Mouse (Mus musculus) kidney, postnatal 25 days (tissue): Measurements from ENCODE around the gene Gm38431.

Source experiments
- DNase-seq, 2 experiments: peaks; one replicate each; pipeline ENCODE4 v3.0.0; 2021; ENCODE audit warnings: mixed read lengths in 2 of 2

Gm38431 gene

DNA sequence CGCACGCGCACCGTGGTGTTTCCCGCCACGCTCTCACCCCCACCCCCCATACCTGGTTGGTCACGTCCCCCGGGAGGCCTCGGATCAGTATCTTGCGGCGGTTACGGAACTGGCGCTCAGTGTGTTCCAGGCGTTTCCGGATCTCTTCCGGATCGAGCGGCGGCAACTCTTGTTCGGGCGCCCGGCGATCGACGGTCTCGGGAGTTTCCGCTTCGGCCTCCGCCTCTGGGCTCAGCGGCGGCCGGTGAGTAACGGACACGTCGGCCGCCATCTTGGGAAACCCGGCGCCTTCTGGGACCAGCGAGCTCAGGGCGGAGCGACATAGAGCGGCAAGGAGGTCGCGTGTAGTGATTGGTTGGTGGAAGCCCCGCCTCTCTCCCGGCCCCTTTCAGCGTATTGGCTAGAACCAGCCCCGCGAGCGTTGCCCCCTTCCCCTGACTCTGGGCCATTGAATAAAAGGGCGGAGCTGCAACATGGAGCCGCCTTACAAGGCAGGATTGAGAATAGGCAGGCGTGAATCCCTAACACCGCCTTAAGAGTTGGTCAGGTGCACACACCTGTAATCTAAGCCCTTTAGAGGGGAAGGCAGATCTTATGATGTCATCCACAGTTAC is at the start of gene Gm38431, which contains the start of gene Raver1:
Gm38431 (minus strand) TSS at position 291 of the 614 bp plus-strand sequence.
Raver1 (minus strand) TSS at position 302 of the 614 bp plus-strand sequence.
- DNase-seq, result peak; percentile 99

DNA sequence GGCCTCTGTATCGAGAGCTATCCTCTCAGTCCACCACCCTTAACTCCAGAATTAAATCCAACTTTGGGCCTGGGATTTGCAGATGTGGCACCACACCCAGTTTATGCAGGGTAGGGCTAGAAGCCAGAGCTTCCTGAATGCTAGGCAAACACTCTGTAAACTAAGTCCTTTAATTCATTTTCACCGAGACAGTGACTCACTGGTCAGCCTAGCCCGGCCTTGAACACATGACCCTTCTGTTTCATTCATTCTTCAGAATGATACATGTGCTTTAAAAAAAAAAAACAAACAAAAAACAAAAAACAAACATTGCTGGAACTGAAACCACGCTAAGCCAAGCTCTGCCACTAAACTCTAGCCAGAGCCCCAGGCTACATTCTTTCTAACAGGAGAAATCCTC is 46.6 kb upstream of the Gm38431 start:
- DNase-seq, result no peak

DNA sequence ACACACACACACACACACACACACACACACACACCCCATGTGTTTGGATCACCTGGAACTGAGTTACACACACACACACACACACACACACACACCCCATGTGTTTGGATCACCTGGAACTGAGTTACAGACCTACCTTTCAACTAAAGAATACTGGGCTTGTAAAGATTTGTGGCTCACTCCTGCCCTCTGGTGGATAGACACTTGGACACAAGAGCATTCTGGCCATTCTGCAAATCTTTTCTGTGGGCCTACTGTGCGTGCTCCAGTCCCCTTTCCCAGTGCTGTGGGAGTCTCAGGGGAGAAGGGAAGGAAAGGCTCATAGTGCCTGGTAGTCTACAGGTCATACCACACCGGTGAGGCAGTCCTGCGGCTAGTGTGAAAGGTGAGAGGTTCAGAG is 45.4 kb upstream of the Gm38431 start:
- peak; percentile 63 to 83 for DNase-seq

DNA sequence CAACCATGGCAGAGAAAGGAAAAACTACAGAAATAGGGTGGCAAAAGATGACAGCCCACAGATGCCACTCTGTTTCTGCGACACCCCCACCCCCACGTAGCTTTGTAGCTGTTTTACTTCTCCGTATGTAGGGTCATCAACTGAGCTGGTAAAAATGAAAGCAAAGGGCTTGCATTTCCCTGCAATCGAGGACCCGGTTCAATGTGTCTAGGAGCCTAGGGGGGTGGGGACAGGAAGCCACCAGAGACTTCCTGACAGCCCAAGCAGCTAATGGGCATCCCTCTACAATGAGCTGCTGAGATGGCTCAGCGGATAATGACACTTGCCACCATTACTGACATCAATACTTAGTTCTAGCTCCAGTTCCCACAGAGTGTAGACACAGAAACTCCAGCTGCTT is 44.6 kb upstream of the Gm38431 start:
- peak in 1 of 2 experiments; percentile 66 for DNase-seq

DNA sequence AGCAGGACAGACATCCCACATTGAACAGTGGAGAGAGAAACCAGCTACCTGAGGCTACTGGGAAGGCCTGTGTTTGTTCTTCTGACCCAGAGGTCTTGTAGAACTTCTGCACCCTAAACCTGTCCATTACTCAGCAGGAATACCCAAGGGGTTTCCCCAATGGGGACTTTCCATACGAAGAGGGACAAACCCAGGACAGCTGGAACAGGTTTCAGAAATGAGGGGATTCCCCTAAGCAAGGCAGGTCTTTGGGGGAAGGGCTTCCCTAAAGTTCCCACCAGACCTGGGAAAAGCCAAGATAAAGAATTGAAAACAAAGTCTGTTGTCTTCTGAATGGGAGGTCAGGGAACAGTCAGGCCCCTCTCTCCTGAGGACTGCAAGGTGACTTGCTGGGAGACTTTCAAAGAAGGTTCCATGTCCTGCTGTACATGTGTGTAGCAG is 44.2 kb upstream of the Gm38431 start:
- no peak for DNase-seq

DNA sequence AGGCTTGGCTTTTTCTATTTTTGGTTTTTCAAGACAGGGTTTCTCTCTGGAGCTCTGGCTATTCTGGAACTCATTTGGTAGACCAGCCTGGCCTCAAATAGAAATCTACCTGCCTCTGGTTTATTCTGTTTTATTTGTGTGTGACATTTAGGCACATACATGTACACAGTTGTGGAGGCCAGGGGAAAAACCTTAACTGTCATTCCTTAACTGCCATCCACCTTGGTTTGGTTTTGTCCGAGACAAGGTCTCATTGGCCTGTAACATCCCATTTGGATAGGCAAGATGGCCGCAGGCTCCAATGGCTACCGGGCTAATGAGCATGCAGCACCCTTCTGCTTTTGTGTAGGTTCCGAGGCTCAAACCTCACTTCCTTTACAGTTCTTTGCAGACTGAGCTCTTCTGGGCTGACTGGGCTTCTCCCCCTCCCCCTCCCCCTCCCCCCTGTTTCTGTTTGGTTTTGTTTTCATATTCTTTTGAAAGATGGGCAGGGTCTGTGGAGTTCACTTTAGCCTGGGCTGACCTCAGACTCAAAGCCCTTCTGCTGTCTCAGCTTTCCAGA is 43.6 kb upstream of the Gm38431 start:
- DNase-seq, result no peak

DNA sequence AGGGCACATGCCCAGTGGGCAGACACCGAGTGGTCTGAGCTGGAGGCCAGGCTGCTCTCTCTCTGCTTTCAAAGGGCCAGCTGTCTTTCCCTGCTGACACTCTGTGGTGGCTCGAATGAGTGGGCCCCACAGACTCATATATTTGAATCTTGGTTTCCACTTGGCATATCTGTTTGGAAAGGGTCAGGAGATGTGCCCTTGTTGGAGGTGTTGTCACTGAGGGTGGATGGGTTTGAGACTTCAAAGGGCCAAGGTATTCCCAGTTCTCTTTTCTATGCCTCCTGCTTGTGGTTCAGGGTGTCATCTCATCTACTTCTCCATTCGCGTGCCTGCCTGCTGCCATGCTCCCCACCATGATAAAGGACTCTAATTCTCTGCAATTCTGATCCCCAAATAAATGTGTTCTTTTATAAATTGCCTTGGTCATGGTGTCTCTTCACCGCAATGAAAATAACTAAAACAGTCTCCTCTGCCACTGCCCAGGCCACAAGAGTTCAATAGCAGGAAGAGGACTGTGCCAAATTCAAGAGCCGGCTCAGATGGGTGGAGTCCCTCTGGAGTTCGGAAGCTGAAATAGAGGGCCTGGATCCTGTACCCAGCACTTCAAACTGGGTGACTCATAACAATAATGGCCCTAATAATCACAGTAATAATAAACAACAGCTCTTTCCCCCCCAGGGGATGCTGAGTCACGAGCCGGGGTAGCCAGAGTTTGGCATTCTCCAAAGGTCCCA is 43.0 kb upstream of the Gm38431 start:
- peak; percentile 30 to 69 for DNase-seq

DNA sequence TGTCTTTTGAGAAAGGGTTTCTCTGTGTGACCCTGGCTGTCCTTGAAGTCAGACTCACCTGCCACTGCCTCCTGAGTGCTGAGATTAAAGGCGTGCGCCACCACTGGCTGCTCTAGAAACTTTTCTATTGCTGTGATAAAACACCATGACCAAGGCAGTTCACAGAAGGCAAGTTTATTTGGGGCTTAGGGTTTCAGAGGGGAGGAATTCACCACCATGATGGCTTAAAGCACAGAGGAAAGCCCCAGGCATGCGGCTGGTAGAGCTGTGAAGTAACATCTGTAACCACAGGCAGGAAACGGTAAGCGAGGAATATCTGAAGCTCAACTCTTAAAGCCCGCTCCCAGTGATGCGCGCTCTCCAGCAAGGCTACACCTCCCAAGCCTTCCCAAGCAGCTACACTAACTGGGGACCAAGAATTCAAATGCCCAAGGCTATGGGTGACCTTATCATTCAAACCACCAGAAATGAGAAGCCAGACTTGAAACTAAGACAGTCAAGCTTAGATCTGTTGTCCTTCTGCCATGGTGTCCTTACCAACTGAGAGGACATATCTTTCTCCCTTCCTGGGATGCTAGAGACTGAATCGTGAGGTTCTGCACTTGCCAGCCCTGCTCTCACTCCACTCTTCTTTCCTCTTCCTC is 41.4 kb upstream of the Gm38431 start:
- DNase-seq, result no peak

DNA sequence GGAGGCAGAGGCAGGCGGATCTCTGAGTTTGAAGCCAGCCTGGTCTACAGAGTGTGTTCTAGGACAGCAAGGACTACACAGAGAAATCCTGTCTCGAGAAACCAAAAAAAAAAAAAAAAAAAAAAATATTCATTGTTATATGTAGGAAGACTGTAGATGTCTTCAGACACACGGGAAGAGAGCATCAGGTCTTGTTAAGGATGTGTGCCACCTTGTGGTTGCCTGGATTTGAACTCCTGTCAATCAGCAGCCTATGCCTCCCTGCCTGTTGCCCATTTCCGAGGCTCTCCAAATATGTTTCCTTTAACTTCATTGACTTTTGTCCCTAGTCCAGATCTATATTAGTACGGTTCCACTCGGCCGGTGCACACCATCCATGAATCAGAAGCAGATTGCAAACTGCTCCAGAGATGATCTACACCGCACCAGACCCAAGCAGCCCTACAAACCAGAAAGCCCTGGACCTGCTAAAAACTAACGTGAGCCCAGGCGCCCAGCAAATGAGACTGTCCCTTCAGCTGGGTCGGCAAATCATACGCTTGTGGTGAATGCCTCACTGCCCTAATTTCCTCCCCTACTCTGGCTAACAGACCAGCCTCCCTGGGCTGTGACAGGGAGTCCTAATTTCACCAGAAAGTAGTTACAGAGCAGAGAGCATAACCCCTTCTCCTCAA is 40.4 kb upstream of the Gm38431 start:
- DNase-seq, result peak in 1 of 2 experiments; percentile 54

DNA sequence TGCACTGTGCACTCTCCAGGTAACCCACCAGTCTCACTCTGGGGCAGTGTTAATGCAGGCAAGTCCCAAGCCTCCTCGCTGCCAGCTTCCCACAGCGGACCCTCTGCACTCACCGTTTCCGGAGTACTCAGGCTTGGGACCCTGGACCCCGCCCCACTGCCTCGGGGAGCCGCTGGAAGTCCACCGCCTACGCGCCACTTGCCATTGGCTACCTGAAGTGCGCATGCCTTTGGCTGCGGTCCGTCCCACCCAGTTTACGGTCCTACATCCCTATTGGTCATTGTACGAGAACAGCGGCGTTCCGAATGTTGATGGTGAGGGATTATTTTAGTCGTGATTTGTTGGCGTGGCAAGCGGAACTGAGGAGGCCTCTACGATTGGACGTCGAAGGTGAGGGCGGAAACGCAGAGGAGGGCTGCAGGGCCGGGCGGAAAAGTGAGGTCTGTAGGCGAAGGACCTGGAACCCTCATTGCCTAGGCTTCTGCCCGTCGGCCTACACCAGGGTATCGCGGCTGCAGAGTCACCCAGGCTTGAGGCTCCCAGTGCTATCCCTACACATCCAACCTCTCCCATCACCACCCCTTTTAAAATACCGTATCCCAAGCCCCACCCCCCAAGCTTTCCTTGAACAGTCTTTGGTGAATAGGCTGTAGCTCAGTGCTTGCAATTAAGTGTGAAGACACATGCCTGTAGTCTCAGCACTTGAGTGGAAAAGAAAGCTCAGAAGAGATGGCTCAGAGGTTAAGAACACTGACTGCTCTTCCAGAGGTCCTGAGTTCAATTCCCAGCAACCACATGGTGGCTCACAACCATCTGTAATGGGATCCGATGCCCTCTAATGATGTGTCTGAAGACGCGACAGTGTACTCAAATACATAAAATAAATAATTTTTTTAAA is 39.5 kb upstream of the Gm38431 start, which contains the start of gene Tyk2:
Tyk2 (minus strand) TSS at position 185 of the 898 bp plus-strand sequence.
- DNase-seq, result peak; percentile 94 to 97

DNA sequence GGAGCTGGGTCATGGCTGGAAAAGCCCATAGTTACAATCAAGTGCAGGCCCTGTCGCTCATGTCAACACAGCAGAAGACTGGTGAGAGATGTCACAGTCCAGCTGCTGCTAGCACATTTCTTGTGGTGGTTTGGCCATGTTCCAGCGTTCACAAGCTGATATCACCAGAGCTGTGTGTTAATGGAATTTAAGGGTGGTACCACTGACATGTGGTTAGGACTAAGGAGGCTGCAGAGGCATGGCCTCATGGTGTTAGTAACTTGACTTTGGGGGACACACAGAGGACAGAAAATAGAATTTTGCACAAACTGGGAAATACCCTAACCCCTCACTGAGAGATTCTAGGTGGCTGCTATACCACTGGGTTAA is 34.4 kb upstream of the Gm38431 start:
- no peak for DNase-seq

DNA sequence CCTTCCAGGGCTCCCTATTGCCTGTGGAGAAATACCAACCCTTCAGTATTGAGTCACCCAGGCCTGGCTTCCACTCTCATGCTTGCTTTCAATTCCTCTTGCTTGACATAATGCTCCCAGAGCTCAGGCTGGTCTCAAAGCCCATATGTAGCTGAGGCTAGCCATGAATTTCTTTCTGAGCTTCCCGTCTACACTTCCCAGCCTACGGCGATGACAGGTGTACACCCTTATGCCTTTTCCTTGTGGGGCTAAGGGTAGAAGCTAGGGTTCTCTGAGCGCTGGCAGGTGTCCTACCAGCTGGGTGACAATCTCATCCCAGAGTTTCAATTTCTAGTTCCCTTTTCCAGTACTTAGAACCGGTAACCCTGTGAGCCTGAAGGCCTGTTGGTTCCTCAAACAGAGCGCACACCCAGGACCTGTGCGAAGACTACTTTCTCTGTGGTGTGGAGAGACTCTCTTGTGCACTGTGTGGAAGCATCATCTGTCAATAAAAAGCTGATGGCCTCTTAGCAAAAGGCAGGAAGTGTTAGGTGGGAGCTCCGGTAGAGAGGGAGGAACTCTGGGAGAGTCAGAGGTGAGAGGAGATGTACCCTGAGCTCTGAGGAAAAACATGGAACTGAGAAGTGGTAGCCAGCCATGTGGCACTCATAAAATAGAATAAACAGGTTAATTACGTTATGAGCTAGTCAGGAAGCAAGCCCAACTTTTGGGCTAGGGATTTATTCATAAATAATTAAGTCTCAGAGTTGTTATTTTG is 33.9 kb upstream of the Gm38431 start:
- no peak for DNase-seq

DNA sequence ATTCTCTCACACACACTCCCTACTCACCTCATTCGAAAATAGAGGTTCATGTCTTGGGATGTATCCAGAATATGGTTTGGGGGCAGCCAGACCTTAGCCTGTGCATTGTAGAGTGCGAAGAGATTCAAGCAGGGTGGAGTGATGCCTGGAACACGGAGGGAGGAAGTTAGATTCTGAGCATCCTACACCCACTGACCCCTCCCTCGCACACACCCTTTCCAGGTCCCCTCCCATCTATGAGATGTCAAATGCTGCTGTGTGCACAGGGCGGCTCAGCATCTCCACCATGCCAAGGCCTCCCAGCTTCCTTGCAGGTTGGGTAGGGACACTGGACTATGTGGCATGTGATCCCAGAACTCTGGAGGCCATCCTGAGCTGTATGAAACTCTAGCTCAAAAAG is 33.0 kb upstream of the Gm38431 start:
- no peak for DNase-seq

DNA sequence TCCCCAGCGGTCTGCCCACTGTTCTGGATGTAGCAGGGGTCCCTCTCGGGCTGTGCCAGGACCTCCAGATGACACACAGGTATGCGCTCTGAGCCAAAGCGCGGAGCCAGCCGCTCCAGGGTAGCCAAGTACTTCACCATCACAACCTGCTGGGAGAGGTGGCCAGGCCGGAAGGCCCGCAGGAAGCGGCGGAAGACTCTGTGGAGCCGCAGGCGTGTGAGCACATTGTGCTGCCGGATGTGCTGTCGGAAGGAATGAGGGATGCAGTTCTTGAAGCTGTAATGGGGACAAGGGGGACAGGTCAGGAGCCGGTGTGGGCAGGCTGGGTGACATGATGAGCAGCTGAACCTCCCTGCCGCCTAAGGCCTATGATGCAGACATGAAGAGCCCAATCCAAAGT is 29.7 kb upstream of the Gm38431 start:
- DNase-seq, result peak in 1 of 2 experiments; percentile 61

DNA sequence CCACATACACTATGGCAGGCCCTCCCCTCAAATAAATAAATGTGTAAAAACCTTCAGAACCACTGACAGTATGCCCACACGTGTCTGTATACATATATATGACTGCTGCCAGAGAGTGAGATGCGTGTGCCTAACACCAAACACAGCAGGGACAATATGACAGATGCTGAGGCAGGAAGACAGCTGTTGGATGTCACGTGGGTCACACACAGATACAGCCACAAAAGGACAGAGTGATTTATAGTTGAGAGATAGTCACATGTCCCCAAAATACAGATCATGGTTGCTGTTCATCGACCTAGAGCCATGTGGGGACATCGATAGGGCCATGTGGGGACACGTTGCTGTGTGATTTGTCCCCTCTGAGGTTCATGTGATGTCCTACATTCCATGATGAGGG is 25.3 kb upstream of the Gm38431 start:
- no peak for DNase-seq

DNA sequence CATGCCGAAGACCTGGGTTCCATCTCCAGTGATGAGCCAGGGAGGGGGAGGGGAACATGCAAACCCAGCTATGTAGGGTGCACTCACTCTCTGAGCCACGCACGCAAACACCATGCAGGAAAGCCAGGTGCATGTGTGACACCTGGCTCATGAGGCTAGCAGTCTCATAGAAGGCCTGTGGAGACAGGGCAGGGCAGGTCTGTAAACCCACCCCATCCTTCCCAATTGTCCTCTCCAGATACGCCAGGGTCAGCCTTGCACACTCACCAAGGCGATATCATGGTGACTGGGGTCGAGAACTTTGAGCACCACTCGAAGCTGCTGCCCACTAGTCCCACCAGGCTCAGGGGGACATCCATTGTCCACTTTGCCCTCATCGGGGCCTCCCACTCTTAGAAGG is 23.3 kb upstream of the Gm38431 start:
- no peak for DNase-seq

DNA sequence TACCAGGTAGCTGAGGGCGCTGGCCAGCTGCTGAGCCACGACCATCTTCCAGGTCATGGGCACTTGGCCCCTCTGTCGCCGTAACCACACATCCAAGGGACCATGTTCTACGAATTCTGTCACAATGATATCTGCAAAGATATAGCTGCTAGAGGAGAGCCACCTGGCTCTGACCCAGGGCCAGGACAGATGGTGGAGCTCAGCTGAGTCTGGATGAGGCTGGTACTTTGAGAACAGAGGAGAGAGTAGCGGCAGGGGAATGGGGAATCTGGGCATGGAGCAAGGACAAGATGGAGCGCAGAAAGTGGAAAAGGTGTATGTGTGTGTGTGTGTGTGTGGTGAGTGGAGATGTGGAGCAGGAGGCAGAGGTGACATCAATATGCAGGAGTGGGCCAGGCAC is 22.4 kb upstream of the Gm38431 start:
- DNase-seq, result no peak

DNA sequence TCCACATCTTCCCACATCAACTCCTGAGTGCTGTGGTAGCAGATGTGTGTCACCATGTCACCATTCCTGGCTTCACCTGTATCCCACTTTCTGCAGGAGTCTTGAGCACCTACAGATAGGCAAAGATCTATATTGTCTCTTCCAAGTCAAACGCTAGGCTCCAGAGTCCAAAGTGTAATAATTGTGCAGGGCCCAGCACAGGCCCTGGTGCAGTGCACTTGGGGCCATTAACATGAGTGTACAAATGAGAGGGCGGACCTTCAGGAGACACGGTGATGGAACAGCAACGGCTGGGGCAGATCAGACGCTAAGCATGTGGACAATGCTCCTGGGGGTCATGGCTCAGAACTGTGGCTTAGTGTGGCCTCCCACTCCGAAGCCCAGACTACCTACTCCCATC is 22.0 kb upstream of the Gm38431 start:
- no peak for DNase-seq

DNA sequence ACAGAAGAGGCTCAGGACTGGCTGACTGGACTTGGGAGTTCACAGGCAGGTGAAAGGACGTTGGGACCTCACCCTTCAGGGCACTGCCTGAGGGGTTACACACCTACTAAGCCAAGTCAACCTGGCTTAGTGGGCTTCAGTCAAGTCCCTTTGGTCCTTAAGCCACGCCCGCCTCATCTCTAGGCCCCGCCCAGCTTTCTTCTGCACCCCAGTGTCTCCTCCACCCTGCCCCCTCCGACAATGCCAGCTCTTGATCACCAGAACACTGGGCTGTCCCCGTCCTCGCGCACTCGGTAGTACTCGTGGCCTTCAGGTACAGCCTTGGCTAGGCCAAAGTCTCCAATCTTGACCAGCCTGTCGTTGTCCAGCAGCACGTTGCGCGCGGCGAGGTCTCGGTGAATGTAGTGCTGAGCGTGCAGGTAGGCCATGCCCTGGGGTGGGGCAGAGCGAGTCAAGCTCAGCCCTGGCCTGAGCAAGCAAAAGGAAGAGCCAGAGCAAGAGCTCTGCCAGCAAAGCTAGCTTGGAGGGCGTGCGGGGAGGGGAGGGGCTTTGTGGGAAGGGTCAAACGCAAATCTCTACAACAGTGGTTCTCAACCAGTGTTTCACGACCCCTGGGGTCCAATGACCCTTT is 15.9 kb upstream of the Gm38431 start:
- DNase-seq, result no peak

DNA sequence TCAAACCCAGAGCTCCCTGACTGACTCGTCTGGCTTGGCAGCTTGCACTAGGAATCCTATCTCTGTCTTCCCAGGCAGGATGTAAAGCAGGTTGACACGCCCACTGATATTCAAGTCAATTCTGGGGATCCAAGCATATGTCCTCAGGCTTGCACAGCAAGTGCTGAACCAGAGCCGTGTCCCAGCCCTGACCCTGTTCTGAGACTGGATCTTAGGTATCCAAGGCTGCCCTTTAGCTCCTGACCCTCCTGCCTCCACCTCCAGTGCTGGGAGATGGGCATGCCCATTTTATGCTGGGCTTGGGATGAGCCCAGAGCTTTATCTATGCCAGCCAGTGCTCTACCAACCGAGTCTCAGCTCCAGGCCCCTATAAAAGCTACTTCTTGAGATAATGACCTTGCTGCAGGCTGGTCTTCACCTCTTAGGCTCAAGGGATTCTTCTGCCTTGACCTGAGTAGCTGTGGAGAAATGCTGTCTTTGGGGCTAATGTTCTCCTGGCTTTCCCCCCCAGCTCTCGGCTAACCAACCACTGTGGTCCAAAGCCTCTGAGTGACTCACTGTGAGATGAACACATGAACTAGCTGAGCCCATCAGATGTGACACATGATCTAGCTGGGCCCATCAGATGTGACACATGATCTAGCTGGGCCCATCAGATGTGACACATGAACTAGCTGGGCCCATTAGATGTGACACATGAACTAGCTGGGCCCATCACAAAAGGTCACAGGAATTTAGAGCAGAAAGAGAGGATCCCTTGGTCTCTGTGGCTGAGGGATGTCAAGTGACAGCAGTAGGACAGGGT is 14.2 kb upstream of the Gm38431 start:
- DNase-seq, result no peak
